Mouse (Mus musculus) 3134 (cell line): ENCODE measurements around the gene Rab3c.

ENCODE experiments used
- DNase-seq: peaks from one replicate; pipeline ENCODE4 v3.0.0-alpha.2; 2011; ENCODE audit warnings: low spot score; ENCODE audit not compliant: insufficient read length; ENCODE audit errors: extremely low read depth

The Rab3c gene

DNA sequence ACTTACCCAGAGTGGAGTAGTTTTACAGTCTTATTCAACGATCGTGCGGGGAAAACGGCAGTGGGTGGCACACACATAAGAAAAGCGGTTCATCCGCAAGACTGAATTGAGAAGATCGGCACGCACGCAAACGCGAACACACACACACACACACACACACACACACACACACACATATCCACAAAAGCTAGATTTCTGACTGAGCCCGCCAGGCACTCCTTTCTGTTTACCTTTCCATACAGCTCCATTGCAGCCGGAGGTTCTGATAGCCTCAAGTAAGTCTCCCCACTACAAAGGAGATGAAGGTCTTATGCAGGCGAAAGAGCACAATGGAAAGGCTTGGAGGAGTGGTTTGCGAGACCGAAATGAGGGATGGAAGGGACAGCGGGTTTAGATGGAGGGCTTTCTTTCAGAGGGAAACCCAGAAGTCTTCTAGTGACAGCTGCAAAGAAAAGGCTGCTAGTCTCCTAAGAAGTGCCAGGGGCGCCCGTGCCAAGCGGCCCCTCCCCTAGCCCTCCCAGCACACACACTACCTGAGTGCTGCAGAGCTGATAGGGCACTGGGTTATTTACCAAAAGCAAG, at the start of gene Rab3c:
Gene Rab3c (minus strand): TSS at position 434 of the 582 bp plus-strand sequence.
- no peak for DNase-seq

DNA sequence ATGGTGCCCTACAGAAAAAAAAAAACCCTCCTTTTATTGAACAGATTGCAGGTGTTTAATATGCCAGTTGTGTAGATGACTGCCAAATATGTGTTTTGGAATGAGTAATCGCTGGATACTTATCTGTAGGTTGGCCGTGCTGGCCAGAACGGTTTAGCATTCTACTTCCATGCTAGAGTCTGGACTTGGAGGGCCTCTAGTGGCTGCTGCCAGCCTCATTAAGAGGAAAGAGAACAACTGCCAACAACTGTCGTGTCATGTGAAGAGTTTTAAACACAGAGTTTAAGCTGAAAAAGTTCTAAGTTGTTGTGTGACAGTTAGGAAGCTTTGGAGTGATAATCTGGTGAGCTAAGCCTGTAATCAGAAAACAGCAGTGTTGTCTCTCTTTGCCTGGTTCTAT, 38.0 kb upstream of the Rab3c start:
- DNase-seq, result no peak

- DNase-seq, result no peak
Observed at GRCm38 (mm10) chr13:110307188-110307587, 26.4 kb upstream of the Rab3c start.

GRCm38 (mm10) chr13:110297112-110297511, 16.3 kb upstream of the Rab3c start:
- DNase-seq, result no peak

DNA sequence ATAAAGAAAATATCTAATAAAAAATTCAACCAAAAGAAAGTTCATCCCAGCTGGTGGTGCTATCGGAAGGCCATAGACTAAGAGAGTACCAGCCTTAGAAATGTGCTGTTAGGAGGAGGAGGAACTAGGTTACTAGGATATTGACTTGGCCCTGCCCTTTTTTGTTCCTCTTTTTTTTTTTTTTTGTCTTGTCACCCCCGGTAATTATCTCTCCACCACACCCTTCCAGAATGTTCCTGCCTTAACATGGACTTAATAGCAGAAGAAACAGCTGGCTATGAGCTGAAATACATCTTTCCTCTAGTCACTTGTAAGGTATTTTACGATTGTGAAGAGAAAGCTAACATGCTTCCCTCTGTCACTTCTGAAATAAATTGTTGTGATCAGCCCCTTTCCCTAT, 7.7 kb upstream of the Rab3c start:
- no peak for DNase-seq

GRCm38 (mm10) chr13:110283781-110284180, 3.0 kb upstream of the Rab3c start:
- no peak for DNase-seq

DNA sequence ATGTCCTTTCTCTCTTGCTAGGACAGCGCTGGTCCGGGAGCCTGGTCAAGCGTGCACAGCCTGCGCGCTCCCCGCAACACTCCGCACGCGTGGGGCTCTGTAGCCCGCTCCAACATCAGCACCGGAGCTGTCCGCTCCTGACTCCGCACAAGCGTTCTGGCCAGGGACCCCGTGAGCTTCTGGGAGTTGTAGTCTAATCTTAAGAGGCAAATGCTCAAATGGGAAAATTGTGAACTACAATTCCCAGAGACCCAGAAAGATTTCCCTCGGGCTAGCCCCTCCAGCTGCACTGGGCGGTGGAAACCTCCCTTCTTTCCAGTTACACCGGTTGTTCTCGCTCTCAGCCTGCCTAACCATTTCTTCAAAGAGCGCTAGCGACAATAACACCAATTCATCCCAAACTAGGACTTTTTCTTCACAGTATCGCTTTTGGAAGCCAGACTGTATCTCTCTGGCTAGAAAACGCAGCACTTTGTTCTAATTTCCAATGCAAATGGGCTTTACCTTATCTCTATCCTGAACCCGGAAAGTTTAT, 701 bp downstream of the Rab3c start:
- DNase-seq, result no peak

- DNase-seq, result no peak
Observed at GRCm38 (mm10) chr13:110278976-110279736, 1.6 kb downstream of the Rab3c start.

GRCm38 (mm10) chr13:110277709-110278108, 3.1 kb downstream of the Rab3c start:
- no peak for DNase-seq

DNA sequence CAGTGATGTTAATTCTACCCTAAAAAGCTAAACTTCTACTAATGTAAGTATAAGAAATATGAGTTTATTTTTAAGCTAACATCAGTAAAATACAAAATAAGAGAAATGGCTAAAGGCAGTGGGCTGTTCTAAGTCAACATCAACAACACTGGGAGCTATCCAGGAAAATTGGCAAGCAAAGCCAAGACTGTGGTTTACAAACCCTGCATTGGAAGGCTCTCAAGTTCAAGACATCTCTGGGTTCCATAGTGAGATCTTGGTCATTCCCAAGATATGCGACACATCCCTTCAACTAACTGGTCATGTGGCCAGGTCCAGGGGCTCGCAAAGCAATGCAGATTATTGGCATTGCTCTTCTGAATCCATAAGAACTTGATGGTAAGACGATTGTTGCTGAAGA, 5.3 kb downstream of the Rab3c start:
- DNase-seq, result no peak

DNA sequence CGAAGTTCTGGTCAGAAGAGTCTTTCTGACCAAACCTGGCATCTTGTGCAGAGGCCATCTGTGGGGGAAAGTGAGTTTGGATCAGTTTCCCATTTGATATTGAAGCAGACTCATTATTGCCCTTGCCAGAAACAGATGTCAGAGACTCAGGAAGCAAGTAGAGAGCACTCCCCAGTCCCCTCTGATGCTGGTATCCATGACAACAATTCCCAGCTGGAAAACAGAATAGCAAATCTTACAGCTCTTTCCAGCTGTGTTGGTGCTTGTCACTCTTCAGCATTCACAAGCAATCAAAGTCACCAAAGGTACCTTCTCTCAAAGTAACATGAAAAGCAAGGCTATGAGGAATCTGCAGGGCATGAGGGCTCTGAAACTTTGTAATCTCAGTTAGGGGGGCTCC, 20.1 kb downstream of the Rab3c start:
- no peak for DNase-seq

GRCm38 (mm10) chr13:110251453-110251852, 29.3 kb downstream of the Rab3c start:
- DNase-seq, result no peak

DNA sequence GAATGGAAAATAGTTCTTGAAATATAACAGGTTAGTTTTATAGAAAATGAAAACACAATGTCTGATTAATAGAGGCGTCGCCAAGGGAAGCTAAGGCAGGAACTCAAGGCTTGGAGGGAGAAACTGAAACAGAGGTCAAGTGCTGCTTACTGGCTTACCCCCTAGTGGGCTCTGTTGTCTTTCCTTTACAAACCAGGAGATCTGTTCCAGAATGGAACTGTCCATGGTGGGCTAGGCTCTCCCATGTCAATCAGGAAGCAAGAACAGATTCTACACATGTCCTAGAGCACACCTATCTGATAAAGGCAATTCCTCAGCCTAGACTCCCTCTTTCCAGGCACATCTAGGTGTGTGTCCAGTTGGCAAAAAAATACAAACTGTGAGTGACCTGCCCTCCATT, 32.3 kb downstream of the Rab3c start:
- no peak for DNase-seq

GRCm38 (mm10) chr13:110238970-110239369, 41.8 kb downstream of the Rab3c start:
- no peak for DNase-seq

- no peak for DNase-seq
Observed at GRCm38 (mm10) chr13:110237209-110237935, 43.4 kb downstream of the Rab3c start.

- no peak for DNase-seq
Observed at GRCm38 (mm10) chr13:110233364-110233763, 47.4 kb downstream of the Rab3c start.

DNA sequence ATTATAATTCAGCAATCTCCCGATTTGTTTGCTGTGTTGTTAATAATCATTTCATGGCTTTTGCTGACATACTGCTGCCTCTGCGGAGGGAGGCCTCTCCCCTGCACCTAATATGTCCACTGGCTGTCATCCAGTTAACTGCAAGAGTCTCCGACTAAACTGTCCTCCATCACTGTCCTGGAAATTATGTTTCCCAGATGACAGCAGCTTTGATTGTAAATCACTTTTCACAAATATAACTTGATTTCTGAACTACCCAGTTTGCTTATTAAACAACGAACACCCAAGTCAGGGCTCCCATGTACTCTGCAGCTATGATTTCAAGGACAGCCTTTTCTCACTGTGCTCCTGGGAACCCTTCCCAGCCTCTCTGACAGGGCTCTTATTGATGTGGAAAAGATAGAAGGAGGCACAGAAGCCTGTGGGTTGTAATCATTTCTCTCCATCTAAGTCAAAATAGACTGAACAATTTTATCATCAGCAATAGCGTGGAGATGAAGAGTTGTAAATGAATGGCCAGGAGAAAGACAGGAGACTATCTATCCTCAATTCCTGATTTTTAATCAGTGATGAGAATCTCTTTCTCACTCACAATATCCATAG, 49.6 kb downstream of the Rab3c start:
- DNase-seq, result no peak

GRCm38 (mm10) chr13:110230046-110230445, 50.8 kb downstream of the Rab3c start:
- peak; percentile 46 for DNase-seq

DNA sequence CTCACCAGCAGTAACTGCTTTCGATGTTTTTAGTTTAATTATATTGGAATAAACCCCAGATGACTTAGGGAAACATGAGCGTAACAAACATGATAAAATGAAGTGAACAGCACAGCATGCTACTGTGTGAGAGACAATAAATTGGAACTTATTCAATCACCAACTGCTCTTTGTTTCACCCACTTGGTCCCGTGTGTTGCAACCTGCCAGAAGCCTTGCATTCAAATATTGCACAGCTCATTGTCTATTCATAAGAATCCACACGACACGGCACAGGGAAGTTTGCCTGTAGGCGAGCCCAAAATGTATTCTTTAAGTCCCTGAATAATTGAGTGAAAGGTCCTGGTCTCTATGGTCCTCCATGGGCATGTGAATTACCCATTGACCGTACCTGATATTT, 61.6 kb downstream of the Rab3c start:
- no peak for DNase-seq

DNA sequence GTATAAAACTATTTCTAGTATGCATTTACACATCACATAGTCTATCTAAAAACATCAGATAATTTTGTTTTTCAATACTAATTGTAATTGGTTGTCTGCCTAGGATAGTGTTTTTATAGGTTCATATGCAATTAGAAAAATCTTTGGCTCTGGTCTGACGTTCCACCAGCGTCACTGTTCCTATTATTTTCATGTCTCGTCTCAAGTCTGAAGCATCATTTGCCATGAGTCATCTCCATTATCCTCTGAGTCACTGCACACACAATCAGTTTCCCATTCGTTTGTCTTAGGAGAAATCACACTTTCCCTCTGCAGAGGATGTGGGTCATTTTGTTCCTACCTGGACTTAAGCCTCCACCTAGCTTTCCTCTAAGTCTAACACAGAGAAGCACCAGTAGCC, 62.3 kb downstream of the Rab3c start:
- DNase-seq, result no peak

GRCm38 (mm10) chr13:110211526-110212075, 69.2 kb downstream of the Rab3c start:
- no peak for DNase-seq
